ENCODE assay signal across 8 mouse cellular contexts in the genomic region with DNA sequence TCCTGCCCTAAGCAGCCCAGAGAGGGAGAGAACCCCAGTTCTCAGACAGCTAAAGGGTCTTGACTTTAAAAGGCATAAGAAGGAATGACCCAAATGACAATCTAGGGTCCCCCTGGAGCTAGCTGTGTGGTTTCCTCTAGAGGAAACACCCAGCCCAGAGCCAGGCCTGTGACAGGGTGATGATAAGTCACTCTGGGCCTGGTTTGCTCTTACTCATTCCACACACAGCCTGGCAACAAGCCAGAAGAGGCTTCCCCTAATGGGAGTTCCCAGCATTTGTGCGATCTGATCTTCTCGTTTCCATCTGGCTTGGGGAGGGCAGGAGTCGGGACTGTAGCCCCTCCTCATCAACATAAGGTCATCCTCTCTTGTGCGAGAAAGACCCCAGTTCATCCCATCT. TPM values are rescaled to one million over a fixed set of nuclear protein-coding genes. Genes with fewer than 3 reads are reported as not detected.
A peak's percentile ranks its signal among the peaks of the same experiment; 100 is the strongest.
DNase-seq lines count a peak whose midpoint lies in the region; ATAC-seq and TF ChIP-seq lines count a peak whose summit lies in the region.

No protein-coding gene starts in this region.

- intact Hi-C loops in left cerebral cortex, postnatal 4 days (cut with DNase I): no loop called here
- intact Hi-C loops in left cerebral cortex, postnatal 36 days (cut with DNase I): no loop called here
- intact Hi-C loops in heart, adult 2 months (cut with DNase I): loop anchor here (10.0 kb wide), 1 partner anchor 709 kb away; no protein-coding TSS in a partner anchor
- intact Hi-C loops in left cerebral cortex, postnatal 25 days (cut with DNase I): no loop called here

- TF ChIP-seq EP300 in heart, adult 2 months (IDR thresholded peaks at IDR 0.05; ENCODE audit: insufficient read depth, low read depth, low read length): 0 out of 2 replicates have a peak, but pooled peaks have one; percentile 56

- H3K36me3 ChIP-seq in heart, adult 2 months (ENCODE audit: control insufficient read depth, insufficient read depth, low read length): peaks cover 13% of the 10 kb centered on the region
- peaks cover 26% of the 10 kb centered on the region; the same call in 1 of the 2 replicates for H3K36me3 ChIP-seq in kidney, embryonic 14.5 days (ENCODE audit: control insufficient read depth, insufficient read depth, low read length)

- H3K4me3 ChIP-seq in heart, adult 2 months: no peak overlapping the region
- H3K4me3 ChIP-seq in kidney, embryonic 14.5 days (ENCODE audit: low read length): no peak overlapping the region

- peaks cover 53% of the 10 kb centered on the region for H3K4me1 ChIP-seq in heart, adult 2 months (ENCODE audit: control insufficient read depth, insufficient read depth, low read length)
- peaks cover 15% of the 10 kb centered on the region for H3K4me1 ChIP-seq in kidney, embryonic 14.5 days (ENCODE audit: control insufficient read depth, insufficient read depth, low read length)

- no peak overlapping the region; the same call in 1 of the 2 replicates for H3K9ac ChIP-seq in heart, adult 2 months (ENCODE audit: low read depth, low read length)
- H3K9ac ChIP-seq in kidney, embryonic 14.5 days (ENCODE audit: low read depth, low read length): no peak overlapping the region

- no peak for TF ChIP-seq POLR2A in heart, adult 2 months (IDR thresholded peaks at IDR 0.05; ENCODE audit: insufficient read depth, low read depth, low read length)

- H3K79me2 ChIP-seq in heart, adult 2 months (replicated peaks; ENCODE audit: control insufficient read depth, insufficient read depth, low read length): peaks cover 2% of the 10 kb centered on the region; the same call in 1 of the 2 replicates

- H3K9me3 ChIP-seq in kidney, embryonic 14.5 days (ENCODE audit: control insufficient read depth, low read length): no peaks in the 10 kb centered on the region

- peak; percentile 51 for ATAC-seq in kidney, embryonic 14.5 days (ENCODE audit: low FRiP score, low TSS enrichment)

- no peak overlapping the region for H3K4me2 ChIP-seq in kidney, embryonic 14.5 days (replicated peaks; ENCODE audit: low read depth, low read length)

- no peak for TF ChIP-seq CTCF in heart, adult 2 months (IDR thresholded peaks at IDR 0.05)

- H3K27ac ChIP-seq in heart, adult 2 months: peak overlapping the region; percentile 42
- H3K27ac ChIP-seq in kidney, embryonic 14.5 days (ENCODE audit: low read depth, low read length): 0 out of 2 replicates have a peak overlapping the region, but pooled peaks have one; percentile 24

- H3K27me3 ChIP-seq in heart, adult 2 months (ENCODE audit: control insufficient read depth, insufficient read depth, low read length): no peaks in the 10 kb centered on the region
- H3K27me3 ChIP-seq in kidney, embryonic 14.5 days (ENCODE audit: control insufficient read depth, insufficient read depth, low read length): no peaks in the 10 kb centered on the region

- WGBS in heart, adult 2 months: 16% methylated on average over 4 of the region's 4 CpGs
- 14% methylated on average over 4 of the region's 4 CpGs for WGBS in kidney, embryonic 14.5 days

- DNase-seq in left cerebral cortex, postnatal 4 days: peak; percentile 51
- no peak for DNase-seq in left cerebral cortex, postnatal 36 days (ENCODE audit: low spot score in 2 of 2)
- DNase-seq in adrenal gland, adult 18-20 months (ENCODE audit: low spot score in 2 of 2): peak; percentile 68 to 73
- peak in 1 of 2 experiments; percentile 82 for DNase-seq in heart, adult 2 months
- DNase-seq in lung, postnatal 4 days: peak; percentile 83 to 84
- DNase-seq in left cerebral cortex, postnatal 25 days (ENCODE audit: low spot score in 2 of 2): no peak
- DNase-seq in cerebellum, adult 18-20 months: no peak

RNA-seq across cellular contexts. Expression of a gene that starts 13.2 kb away (rescaled TPM):
- 10 to 100 TPM; 77.0 to 82.5 TPM for total RNA-seq in left cerebral cortex, postnatal 4 days (2021)
- 10 to 100 TPM; 59.1 to 63.6 TPM for total RNA-seq in left cerebral cortex, postnatal 36 days (2021)
- total RNA-seq in adrenal gland, adult 18-20 months (2021): 100 to 1,000 TPM in 1 of 2 experiments, 10 to 100 TPM in 1; 63.1 to 122 TPM
- 10 to 100 TPM; 63.9 to 65.3 TPM for total RNA-seq in heart, adult 2 months (2021)
- polyA plus RNA-seq in heart, adult 2 months (2012; rRNA removed): 28.0 and 46.2 TPM in 2 replicates
- polyA plus RNA-seq in kidney, embryonic 14.5 days (2014; fragmentation: Nextera tagmentation; extraction: Ambion mirVana): 52.3 and 94.7 TPM in 2 replicates
- 10 to 100 TPM; 52.9 to 61.4 TPM for total RNA-seq in left cerebral cortex, postnatal 25 days (2021)

Comparison
In these comparisons a context has a peak if more than half of its experiments do, and no peak if none do; other contexts are left out.
1. DNase-seq: peak in left cerebral cortex, postnatal 4 days (single experiment), adrenal gland, adult 18-20 months (2 of 2) and lung, postnatal 4 days (2 of 2); none in left cerebral cortex, postnatal 36 days (0 of 2), left cerebral cortex, postnatal 25 days (0 of 2) and cerebellum, adult 18-20 months (0 of 2).